Mouse (Mus musculus): Measurements from ENCODE around the gene Hist1h2bf. TPM values are rescaled to one million over a fixed set of nuclear protein-coding genes. Genes with fewer than 3 reads are reported as not detected.
"Not testable (repeated sequence)": the region's sequence is repeated elsewhere in the genome, so short reads cannot be mapped to it uniquely, and the experiment has no call there.

Gene Hist1h2bf
- polyA plus RNA-seq, 1 experiment from 2014 or later: 1.3 TPM

GRCm38 (mm10) chr13:23550761-23551145 is 23.2 kb downstream of the Hist1h2bf start:
- Histone ChIP-seq H3K4me3 (ENCODE audit: low read depth, low read length) (peak overlapping the region; percentile 38), H3K9ac (ENCODE audit: low read depth, low read length) (peak overlapping the region; percentile 12; the same call in 1 of the 2 replicates), H3K4me1 (replicated peaks; ENCODE audit: control insufficient read depth, insufficient read depth, low read length) (no peaks in the 10 kb centered on the region), H3K27ac (ENCODE audit: low read depth, low read length) (peak overlapping the region; percentile 76), H3K9me3 (ENCODE audit: control insufficient read depth) (no peaks in the 10 kb centered on the region), H3K4me2 (replicated peaks; ENCODE audit: low read depth) (peak overlapping the region; percentile 64), H3K27me3 (replicated peaks; ENCODE audit: control insufficient read depth, insufficient read depth, low read length) (no peaks in the 10 kb centered on the region), H3K36me3 (ENCODE audit: control insufficient read depth, insufficient read depth) (no peaks in the 10 kb centered on the region)
- no peak for TF ChIP-seq CTCF (IDR thresholded peaks at IDR 0.05; ENCODE audit: low read depth)
- 3% methylated on average over 3 of the region's 3 CpGs for WGBS
- ATAC-seq: no peak

- H3K4me1 ChIP-seq (replicated peaks; ENCODE audit: control insufficient read depth, insufficient read depth, low read length): no peaks in the 10 kb centered on the region; the same call in 1 of the 2 replicates
- 71% methylated on average over 5 of the region's 5 CpGs for WGBS
- TF ChIP-seq CTCF (IDR thresholded peaks at IDR 0.05; ENCODE audit: low read depth): no peak
- H3K27ac ChIP-seq (ENCODE audit: low read depth, low read length): no peak overlapping the region
- no peaks in the 10 kb centered on the region for H3K36me3 ChIP-seq (ENCODE audit: control insufficient read depth, insufficient read depth)
- no peak for ATAC-seq
- H3K9ac ChIP-seq (ENCODE audit: low read depth, low read length): no peak overlapping the region
- H3K4me3 ChIP-seq (ENCODE audit: low read depth, low read length): no peak overlapping the region
- H3K27me3 ChIP-seq (replicated peaks; ENCODE audit: control insufficient read depth, insufficient read depth, low read length): no peaks in the 10 kb centered on the region
- H3K9me3 ChIP-seq (ENCODE audit: control insufficient read depth): no peaks in the 10 kb centered on the region
- no peak overlapping the region for H3K4me2 ChIP-seq (replicated peaks; ENCODE audit: low read depth)
These were observed 27.3 kb downstream of the Hist1h2bf start for GRCm38 (mm10) chr13:23546694-23547093.

GRCm38 (mm10) chr13:23544787-23545120 is 29.2 kb downstream of the Hist1h2bf start:
- not testable (repeated sequence) for H3K9ac ChIP-seq (ENCODE audit: low read depth, low read length)

DNA sequence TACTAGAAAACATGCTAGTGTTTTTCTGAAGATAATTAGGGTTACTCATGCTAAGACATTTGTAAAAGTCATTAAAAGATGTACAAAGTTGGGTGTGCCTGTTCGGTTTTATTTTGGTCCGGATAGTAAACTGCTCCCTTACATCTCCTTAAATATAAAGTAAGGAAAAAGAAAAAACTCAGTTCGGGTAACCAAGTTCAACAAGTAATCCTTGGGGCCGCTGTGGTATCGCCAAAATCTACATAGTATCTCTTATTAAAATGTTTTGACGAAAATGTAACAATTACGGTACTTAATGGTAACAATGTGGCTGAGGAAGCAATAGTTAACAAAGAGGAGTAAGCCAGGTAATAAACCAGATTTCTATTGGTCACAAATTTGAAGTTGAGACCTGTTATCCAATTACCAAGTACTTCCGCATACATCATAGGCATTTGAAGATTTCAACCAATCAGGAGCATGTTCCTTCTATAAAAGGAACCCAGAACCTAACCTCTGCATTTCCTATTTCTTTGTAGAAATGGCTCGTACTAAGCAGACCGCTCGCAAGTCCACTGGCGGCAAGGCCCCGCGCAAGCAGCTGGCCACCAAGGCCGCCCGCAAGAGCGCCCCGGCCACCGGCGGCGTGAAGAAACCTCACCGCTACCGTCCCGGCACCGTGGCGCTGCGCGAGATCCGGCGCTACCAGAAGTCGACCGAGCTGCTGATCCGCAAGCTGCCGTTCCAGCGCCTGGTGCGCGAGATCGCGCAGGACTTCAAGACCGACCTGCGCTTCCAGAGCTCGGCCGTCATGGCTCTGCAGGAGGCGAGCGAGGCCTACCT is 29.8 kb downstream of the Hist1h2bf start, which contains the start of gene Hist1h3f:
Hist1h3f (plus strand) TSS at position 88 of the 822 bp plus-strand sequence.
- H3K36me3 ChIP-seq (ENCODE audit: control insufficient read depth, insufficient read depth): no peaks in the 10 kb centered on the region
- peak within 1 kb of the TSS; percentile 40 for H3K9ac ChIP-seq (ENCODE audit: low read depth, low read length)
- H3K4me3 ChIP-seq (ENCODE audit: low read depth, low read length): peak within 1 kb of the TSS; percentile 36
- TF ChIP-seq CTCF (IDR thresholded peaks at IDR 0.05; ENCODE audit: low read depth): no peak
- H3K27ac ChIP-seq (ENCODE audit: low read depth, low read length): peak within 1 kb of the TSS; percentile 73
- WGBS: 1% methylated on average over 22 of the region's 45 CpGs
- no peaks in the 10 kb centered on the region for H3K27me3 ChIP-seq (replicated peaks; ENCODE audit: control insufficient read depth, insufficient read depth, low read length)
- no peaks in the 10 kb centered on the region for H3K9me3 ChIP-seq (ENCODE audit: control insufficient read depth)
- peak; percentile 91 for ATAC-seq
- H3K4me2 ChIP-seq (replicated peaks; ENCODE audit: low read depth): peak within 1 kb of the TSS; percentile 78
- H3K4me1 ChIP-seq (replicated peaks; ENCODE audit: control insufficient read depth, insufficient read depth, low read length): no peaks in the 10 kb centered on the region; the same call in 1 of the 2 replicates

More at GRCm38 (mm10) chr13:23544787-23545120, 29.2 kb downstream of the Hist1h2bf start:
- Histone ChIP-seq H3K4me3 (ENCODE audit: low read depth, low read length) (peak overlapping the region; percentile 36), H3K4me2 (replicated peaks; ENCODE audit: low read depth) (peak overlapping the region; percentile 78)
- H3K27me3 ChIP-seq (replicated peaks; ENCODE audit: control insufficient read depth, insufficient read depth, low read length); ATAC-seq; H3K27ac ChIP-seq (ENCODE audit: low read depth, low read length); H3K4me1 ChIP-seq (replicated peaks; ENCODE audit: control insufficient read depth, insufficient read depth, low read length); H3K36me3 ChIP-seq (ENCODE audit: control insufficient read depth, insufficient read depth); H3K9me3 ChIP-seq (ENCODE audit: control insufficient read depth): not testable (repeated sequence)
- WGBS: under 1% methylated on average over 11 of the region's 14 CpGs

DNA sequence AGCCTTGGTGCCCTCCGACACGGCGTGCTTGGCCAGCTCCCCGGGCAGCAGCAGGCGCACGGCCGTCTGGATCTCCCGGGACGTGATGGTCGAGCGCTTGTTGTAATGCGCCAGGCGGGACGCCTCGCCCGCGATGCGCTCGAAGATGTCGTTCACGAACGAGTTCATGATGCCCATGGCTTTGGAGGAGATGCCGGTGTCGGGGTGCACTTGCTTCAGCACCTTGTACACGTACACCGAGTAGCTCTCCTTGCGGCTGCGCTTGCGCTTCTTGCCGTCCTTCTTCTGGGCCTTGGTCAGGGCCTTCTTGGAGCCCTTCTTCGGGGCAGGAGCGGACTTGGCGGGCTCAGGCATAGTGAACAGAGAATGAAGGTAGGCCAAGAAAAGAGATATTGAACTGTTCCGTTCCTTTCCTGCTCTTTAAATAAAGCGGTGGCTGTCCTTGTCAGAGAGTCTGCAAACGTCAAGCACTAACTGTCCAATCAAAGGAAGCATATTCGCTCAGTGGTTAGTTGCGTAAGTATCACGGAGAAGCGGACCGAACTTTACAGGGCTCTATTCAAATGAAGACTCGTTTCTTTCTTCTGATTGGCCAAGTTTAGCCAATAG is 30.9 kb downstream of the Hist1h2bf start, which contains the start of gene Hist1h2bh:
Hist1h2bh (minus strand) TSS at position 394 of the 609 bp plus-strand sequence.
- peak within 1 kb of the TSS; percentile 36 for H3K4me3 ChIP-seq (ENCODE audit: low read depth, low read length)
- not testable (repeated sequence) for H3K4me1 ChIP-seq (replicated peaks; ENCODE audit: control insufficient read depth, insufficient read depth, low read length); H3K36me3 ChIP-seq (ENCODE audit: control insufficient read depth, insufficient read depth); H3K27me3 ChIP-seq (replicated peaks; ENCODE audit: control insufficient read depth, insufficient read depth, low read length); H3K9me3 ChIP-seq (ENCODE audit: control insufficient read depth)
- under 1% methylated on average over 34 of the region's 42 CpGs for WGBS
- ATAC-seq: peak; percentile 89
- peak within 1 kb of the TSS; percentile 78 for H3K4me2 ChIP-seq (replicated peaks; ENCODE audit: low read depth)
- peak within 1 kb of the TSS; percentile 40 for H3K9ac ChIP-seq (ENCODE audit: low read depth, low read length)
- peak within 1 kb of the TSS; percentile 66 for H3K27ac ChIP-seq (ENCODE audit: low read depth, low read length)

- not testable (repeated sequence) for H3K27me3 ChIP-seq (replicated peaks; ENCODE audit: control insufficient read depth, insufficient read depth, low read length); H3K4me1 ChIP-seq (replicated peaks; ENCODE audit: control insufficient read depth, insufficient read depth, low read length); ATAC-seq; H3K36me3 ChIP-seq (ENCODE audit: control insufficient read depth, insufficient read depth); H3K9me3 ChIP-seq (ENCODE audit: control insufficient read depth)
- Histone ChIP-seq H3K9ac (ENCODE audit: low read depth, low read length) (peak overlapping the region; percentile 40; the same call in 1 of the 2 replicates), H3K4me3 (ENCODE audit: low read depth, low read length) (peak overlapping the region; percentile 36), H3K27ac (ENCODE audit: low read depth, low read length) (peak overlapping the region; percentile 64; the same call in 1 of the 2 replicates), H3K4me2 (replicated peaks; ENCODE audit: low read depth) (peak overlapping the region; percentile 78)
- 9% methylated on average over 3 of the region's 3 CpGs for WGBS
These were observed 31.6 kb downstream of the Hist1h2bf start for GRCm38 (mm10) chr13:23542225-23542980.
